Mouse (Mus musculus) thymus, postnatal 25 days (tissue): Measurements from ENCODE around the gene Def6.

Source experiments
- DNase-seq: peaks from one replicate; pipeline ENCODE4 v3.0.0; 2022

The Def6 gene

GRCm38 (mm10) chr17:28207591-28208313 lies at the start of gene Def6:
Def6 (plus strand) TSS chr17:28207778.
- peak; percentile 90 for DNase-seq

GRCm38 (mm10) chr17:28160361-28160760 lies 47.2 kb upstream of the Def6 start:
- DNase-seq: no peak

- no peak for DNase-seq
Measured at GRCm38 (mm10) chr17:28161310-28161881, 46.2 kb upstream of the Def6 start.

- DNase-seq: peak; percentile 83
Measured at GRCm38 (mm10) chr17:28163666-28164065, 43.9 kb upstream of the Def6 start.

GRCm38 (mm10) chr17:28170460-28171305 lies 36.9 kb upstream of the Def6 start:
- peak; percentile 57 for DNase-seq

- no peak for DNase-seq
Measured at GRCm38 (mm10) chr17:28172690-28173089, 34.9 kb upstream of the Def6 start.

GRCm38 (mm10) chr17:28176775-28177539 lies 30.6 kb upstream of the Def6 start, which contains the start of gene Zfp523:
Zfp523 (plus strand) TSS chr17:28177129.
- peak; percentile 93 for DNase-seq

- no peak for DNase-seq
Measured at GRCm38 (mm10) chr17:28177540-28178046, 30.0 kb upstream of the Def6 start.

GRCm38 (mm10) chr17:28180331-28180730 lies 27.2 kb upstream of the Def6 start:
- DNase-seq: no peak

GRCm38 (mm10) chr17:28180783-28181544 lies 26.6 kb upstream of the Def6 start:
- no peak for DNase-seq

GRCm38 (mm10) chr17:28184971-28185638 lies 22.5 kb upstream of the Def6 start:
- DNase-seq: no peak

GRCm38 (mm10) chr17:28188313-28188712 lies 19.3 kb upstream of the Def6 start:
- no peak for DNase-seq

- DNase-seq: no peak
Measured at GRCm38 (mm10) chr17:28192754-28193153, 14.8 kb upstream of the Def6 start.

GRCm38 (mm10) chr17:28193559-28193958 lies 14.0 kb upstream of the Def6 start:
- DNase-seq: no peak

- DNase-seq: no peak
Measured at GRCm38 (mm10) chr17:28195033-28195432, 12.5 kb upstream of the Def6 start.

GRCm38 (mm10) chr17:28197646-28198045 lies 9.9 kb upstream of the Def6 start:
- DNase-seq: no peak

- no peak for DNase-seq
Measured at GRCm38 (mm10) chr17:28201982-28202381, 5.6 kb upstream of the Def6 start.

GRCm38 (mm10) chr17:28204052-28204720 lies 3.4 kb upstream of the Def6 start:
- peak; percentile 80 for DNase-seq

- DNase-seq: no peak
Measured at GRCm38 (mm10) chr17:28205443-28205842, 2.1 kb upstream of the Def6 start.

GRCm38 (mm10) chr17:28207092-28207491 lies 486 bp upstream of the Def6 start:
- DNase-seq: peak; percentile 73

- no peak for DNase-seq
Measured at GRCm38 (mm10) chr17:28208314-28208612, 685 bp downstream of the Def6 start.
